Mouse (Mus musculus) limb, embryonic 13.5 days (tissue): ENCODE measurements at regions not wholly inside any gene's neighbourhood (a gene's known extent, or its start where the extent isn't known, plus 50 kb on each side); places are given as distances from the start of the nearest gene placed in this dataset.
"Not testable (repeated sequence)": the region's sequence is repeated elsewhere in the genome, so short reads cannot be mapped to it uniquely, and the experiment has no call there.

Experiments
- ATAC-seq: fragments of 200-750 bp; cut with Nextera tagmentation; 2 replicates; pipeline ENCODE4 v1.8.0; 2017; ENCODE audit warnings: low read depth, moderate number of reproducible peaks, moderate TSS enrichment; ENCODE audit not compliant: low FRiP score
- H3K27ac ChIP-seq: fragments of 300-500 bp; sonication (generic); 2 replicates; pipeline ENCODE4 v1.5.1; 2015; ENCODE audit warnings: inconsistent platforms, mild to moderate bottlenecking, moderate library complexity
- H3K27me3 ChIP-seq: fragments of 300-500 bp; sonication (generic); 2 replicates; pipeline ENCODE4 v1.6.1; 2015; ENCODE audit warnings: mild to moderate bottlenecking, inconsistent platforms
- H3K36me3 ChIP-seq: fragments of 300-500 bp; sonication (generic); 2 replicates; pipeline ENCODE4 v1.6.1; 2015; ENCODE audit warnings: inconsistent platforms, mild to moderate bottlenecking, moderate library complexity
- H3K4me1 ChIP-seq: fragments of 300-500 bp; sonication (generic); 2 replicates; pipeline ENCODE4 v1.6.1; 2015; ENCODE audit warnings: inconsistent platforms
- H3K4me2 ChIP-seq: fragments of 300-500 bp; sonication (generic); replicated peaks from 2 replicates; pipeline ENCODE4 v1.6.1; 2015; ENCODE audit warnings: inconsistent platforms, mild to moderate bottlenecking, moderate library complexity
- H3K4me3 ChIP-seq: fragments of 300-500 bp; sonication (generic); 2 replicates; pipeline ENCODE4 v1.5.1; 2015; ENCODE audit warnings: moderate library complexity, mild to moderate bottlenecking, inconsistent platforms
- H3K9ac ChIP-seq: fragments of 300-500 bp; sonication (generic); 2 replicates; pipeline ENCODE4 v1.6.1; 2015; ENCODE audit warnings: mild to moderate bottlenecking, inconsistent platforms
- H3K9me3 ChIP-seq: fragments of 300-500 bp; sonication (generic); 2 replicates; pipeline ENCODE4 v1.6.1; 2016; ENCODE audit warnings: inconsistent platforms
- WGBS: fragments of 180-500 bp; shearing (Covaris S2); methylation state at CpG from one replicate; pipeline ENCODE4 v1.1.7; 2015; 5-methylcytosine and 5-hydroxymethylcytosine counted together

GRCm38 (mm10) chrX:76077781-76078180 lies 186.3 kb upstream of the Cldn34b3 start:
- Histone ChIP-seq H3K4me2 (no peak overlapping the region), H3K4me1 (no peaks in the 10 kb centered on the region), H3K36me3 (no peaks in the 10 kb centered on the region), H3K4me3 (no peak overlapping the region), H3K27ac (no peak overlapping the region), H3K9me3 (no peaks in the 10 kb centered on the region), H3K9ac (no peak overlapping the region), H3K27me3 (no peaks in the 10 kb centered on the region)
- ATAC-seq: no peak
- 83% methylated on average over 3 of the region's 3 CpGs for WGBS

DNA sequence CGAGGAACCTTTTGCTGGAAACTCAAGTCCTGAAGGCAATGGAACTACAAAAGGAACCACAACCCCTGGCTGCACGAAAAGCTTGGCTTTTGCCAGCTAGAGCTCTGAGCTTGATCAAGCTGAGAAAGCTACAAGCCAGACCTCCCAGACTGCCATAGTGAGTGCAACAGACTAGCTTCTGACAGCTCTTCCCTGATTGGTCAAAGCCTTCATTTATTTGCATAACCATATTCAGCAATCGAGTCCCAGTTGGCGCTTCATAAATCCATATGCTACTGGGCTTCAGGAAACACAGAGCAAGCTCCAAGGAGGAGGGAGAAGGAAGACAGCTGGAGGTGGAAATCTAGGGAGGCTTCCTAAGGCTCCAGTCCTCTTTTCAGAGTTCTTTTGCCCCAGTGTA lies 181.4 kb upstream of the Cldn34b3 start:
- H3K27me3 ChIP-seq: no peaks in the 10 kb centered on the region
- no peaks in the 10 kb centered on the region for H3K9me3 ChIP-seq
- no peak overlapping the region for H3K4me3 ChIP-seq
- H3K27ac ChIP-seq: no peak overlapping the region
- H3K4me1 ChIP-seq: no peaks in the 10 kb centered on the region
- no peak overlapping the region for H3K9ac ChIP-seq
- 59% methylated on average over 4 of the region's 4 CpGs for WGBS
- no peak for ATAC-seq
- H3K36me3 ChIP-seq: no peaks in the 10 kb centered on the region
- H3K4me2 ChIP-seq: no peak overlapping the region

DNA sequence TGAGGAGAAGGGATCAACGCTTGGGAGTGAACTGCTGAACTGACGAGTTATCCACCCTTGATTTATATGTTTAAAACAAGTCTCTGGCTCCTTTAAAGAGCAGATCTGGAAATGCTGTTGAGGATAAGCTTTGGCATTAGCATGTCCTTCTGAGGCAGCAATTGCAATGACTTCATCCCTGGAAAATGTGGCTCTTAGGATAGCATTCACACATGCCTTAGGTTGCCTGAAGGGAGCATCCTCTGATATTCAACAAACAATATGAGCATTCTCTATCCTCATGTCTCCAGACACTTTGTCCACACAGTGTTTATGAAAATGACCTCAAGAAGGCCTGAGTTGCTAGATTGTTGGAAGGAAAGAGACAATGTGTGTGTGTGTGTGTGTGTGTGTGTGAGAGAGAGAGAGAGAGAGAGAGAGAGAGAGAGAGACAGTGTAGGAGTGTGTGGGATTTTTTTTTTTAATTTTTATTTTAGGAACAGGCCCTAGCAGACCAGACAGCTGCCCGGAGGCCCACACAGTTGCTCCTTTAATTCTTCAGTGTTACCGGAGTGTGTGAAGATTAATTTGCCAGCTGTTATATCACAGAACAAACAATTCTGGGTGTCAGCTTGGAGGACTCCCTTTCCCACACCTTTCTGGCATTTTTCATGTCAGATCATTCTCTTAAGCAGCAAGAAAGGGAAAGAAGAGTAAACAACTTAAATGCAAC lies 153.2 kb upstream of the Cldn34b3 start:
- no peak overlapping the region for H3K27ac ChIP-seq
- H3K4me1 ChIP-seq: no peaks in the 10 kb centered on the region
- H3K9me3 ChIP-seq: no peaks in the 10 kb centered on the region
- no peak overlapping the region for H3K4me2 ChIP-seq
- 30% methylated on average over 4 of the region's 4 CpGs for WGBS
- no peak overlapping the region for H3K4me3 ChIP-seq
- H3K9ac ChIP-seq: no peak overlapping the region
- ATAC-seq: peak; percentile 40; the same call in 1 of the 2 replicates
- no peaks in the 10 kb centered on the region for H3K36me3 ChIP-seq
- H3K27me3 ChIP-seq: no peaks in the 10 kb centered on the region

DNA sequence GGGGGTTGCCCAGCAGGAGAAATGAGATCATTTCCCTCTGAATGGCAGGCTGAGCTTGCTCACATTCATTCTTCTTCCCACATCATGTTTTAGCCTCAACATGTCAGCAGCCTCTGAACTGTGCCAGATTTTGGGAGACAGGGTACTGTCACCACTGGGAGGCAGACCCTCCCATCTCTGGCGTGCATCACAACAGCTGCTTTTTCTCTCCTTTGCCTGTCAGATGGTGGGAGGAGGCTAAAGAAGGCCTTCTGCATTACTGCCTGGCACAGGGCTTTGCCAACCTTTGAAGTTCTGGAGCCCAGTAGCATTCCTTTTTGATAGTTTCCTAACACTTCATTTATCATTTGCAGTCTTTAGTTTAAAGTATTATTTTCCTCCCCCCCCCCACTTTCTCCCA lies 148.0 kb upstream of the Cldn34b3 start:
- Histone ChIP-seq H3K4me2 (no peak overlapping the region), H3K9ac (no peak overlapping the region), H3K27me3 (no peaks in the 10 kb centered on the region), H3K36me3 (no peaks in the 10 kb centered on the region), H3K9me3 (no peaks in the 10 kb centered on the region), H3K4me1 (no peaks in the 10 kb centered on the region), H3K27ac (no peak overlapping the region), H3K4me3 (no peak overlapping the region)
- ATAC-seq: no peak
- WGBS: 33% methylated on average over 1 of the region's 1 CpGs

- ATAC-seq: no peak
- Histone ChIP-seq H3K9me3 (no peaks in the 10 kb centered on the region), H3K27ac (no peak overlapping the region)
These were observed 147.5 kb upstream of the Cldn34b3 start for GRCm38 (mm10) chrX:76116562-76116961.

GRCm38 (mm10) chrX:76120936-76121335 lies 143.2 kb upstream of the Cldn34b3 start:
- Histone ChIP-seq H3K4me2 (no peak overlapping the region), H3K9ac (no peak overlapping the region), H3K9me3 (no peaks in the 10 kb centered on the region), H3K27me3 (no peaks in the 10 kb centered on the region), H3K4me1 (no peaks in the 10 kb centered on the region), H3K27ac (no peak overlapping the region), H3K4me3 (no peak overlapping the region), H3K36me3 (no peaks in the 10 kb centered on the region)
- no peak for ATAC-seq
- WGBS: 32% methylated on average over 3 of the region's 3 CpGs

More at GRCm38 (mm10) chrX:76116562-76116961, 147.5 kb upstream of the Cldn34b3 start:
- Histone ChIP-seq H3K4me2 (no peak overlapping the region), H3K36me3 (no peaks in the 10 kb centered on the region), H3K4me3 (no peak overlapping the region), H3K4me1 (no peaks in the 10 kb centered on the region), H3K27me3 (no peaks in the 10 kb centered on the region), H3K9ac (no peak overlapping the region)
- 65% methylated on average over 1 of the region's 1 CpGs for whole genome bisulfite sequencing

- 0 out of 2 replicates have a peak, but pooled peaks have one; percentile 24 for ATAC-seq
- no peaks in the 10 kb centered on the region for H3K4me1 ChIP-seq
- no peaks in the 10 kb centered on the region for H3K9me3 ChIP-seq
- H3K4me3 ChIP-seq: no peak overlapping the region
- H3K9ac ChIP-seq: no peak overlapping the region
- no peak overlapping the region for H3K4me2 ChIP-seq
- WGBS: 47% methylated on average over 2 of the region's 2 CpGs
- no peaks in the 10 kb centered on the region for H3K27me3 ChIP-seq
- no peaks in the 10 kb centered on the region for H3K36me3 ChIP-seq
- no peak overlapping the region for H3K27ac ChIP-seq
These were observed 140.7 kb upstream of the Cldn34b3 start for GRCm38 (mm10) chrX:76123355-76123754.

DNA sequence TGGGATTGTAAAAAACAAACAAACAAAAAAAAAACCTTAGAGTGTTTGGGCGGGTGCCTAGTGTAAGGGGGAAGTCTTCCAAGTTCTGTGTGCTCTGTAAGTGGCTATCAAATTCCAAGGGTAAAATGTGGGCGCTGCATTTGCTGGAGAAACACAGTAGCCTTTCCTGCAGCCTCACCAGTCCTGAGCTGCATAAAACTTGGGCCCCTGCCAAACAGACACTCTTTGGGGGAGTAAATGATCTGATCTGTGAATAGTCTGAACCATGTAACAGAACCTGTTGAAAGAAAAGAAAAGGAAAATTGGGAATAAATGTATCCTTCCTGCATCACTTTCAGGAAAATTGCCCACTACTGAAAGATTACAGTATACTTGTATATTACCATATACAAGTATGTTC lies 126.4 kb upstream of the Cldn34b3 start:
- Histone ChIP-seq H3K27ac (no peak overlapping the region), H3K36me3 (no peaks in the 10 kb centered on the region), H3K4me2 (no peak overlapping the region), H3K9me3 (no peaks in the 10 kb centered on the region), H3K27me3 (no peaks in the 10 kb centered on the region), H3K9ac (no peak overlapping the region), H3K4me3 (no peak overlapping the region), H3K4me1 (0 out of 2 replicates have a peak, but pooled peaks cover 5% of the 10 kb centered on the region)
- ATAC-seq: peak; percentile 81; the same call in 1 of the 2 replicates
- 15% methylated on average over 2 of the region's 2 CpGs for WGBS

DNA sequence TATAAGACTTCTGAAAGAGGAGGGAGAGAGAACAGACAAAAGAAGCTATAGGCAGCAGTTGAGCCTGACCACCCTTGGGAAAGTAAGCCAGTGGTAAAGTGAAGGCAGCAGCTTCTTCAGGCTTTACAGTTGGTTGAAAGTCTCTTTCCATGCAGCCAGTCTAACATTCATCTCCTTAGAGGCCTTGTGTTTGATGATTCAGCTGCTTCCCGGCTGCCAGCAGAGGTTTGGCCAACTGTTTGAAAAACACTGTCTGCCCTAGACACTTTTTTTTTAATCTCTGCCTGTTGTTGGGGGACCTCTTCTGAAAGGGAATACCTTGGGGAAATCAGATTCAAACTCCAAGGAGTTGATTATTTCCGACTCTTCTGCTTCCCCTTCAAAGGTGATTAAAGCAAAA lies 123.1 kb upstream of the Cldn34b3 start:
- Histone ChIP-seq H3K9ac (no peak overlapping the region), H3K4me3 (no peak overlapping the region), H3K27ac (no peak overlapping the region), H3K4me1 (0 out of 2 replicates have a peak, but pooled peaks cover 5% of the 10 kb centered on the region), H3K27me3 (no peaks in the 10 kb centered on the region), H3K9me3 (no peaks in the 10 kb centered on the region), H3K4me2 (no peak overlapping the region), H3K36me3 (no peaks in the 10 kb centered on the region)
- no peak for ATAC-seq
- WGBS: 75% methylated on average over 2 of the region's 2 CpGs

DNA sequence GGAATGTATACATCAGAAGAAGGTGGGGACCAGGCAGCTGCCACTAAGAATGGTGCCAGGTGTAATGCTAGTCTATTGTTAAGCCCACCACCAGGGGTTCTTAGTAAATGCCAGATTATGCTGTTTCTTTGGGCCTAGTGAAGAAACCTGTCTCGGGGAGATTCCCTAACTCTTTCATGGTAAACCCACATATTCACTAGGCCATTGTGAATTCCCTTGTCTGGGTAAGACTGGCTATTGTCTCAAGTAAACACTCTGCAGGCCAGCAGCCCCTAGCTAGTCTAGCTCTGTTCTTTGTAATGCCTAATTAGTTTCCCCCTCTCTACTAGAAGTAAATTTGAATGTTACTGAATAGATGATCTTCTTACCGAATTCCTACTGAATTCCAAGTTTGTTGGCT lies 89.3 kb upstream of the Cldn34b3 start:
- H3K27me3 ChIP-seq, H3K27ac ChIP-seq, H3K9ac ChIP-seq, ATAC-seq, H3K36me3 ChIP-seq, H3K4me3 ChIP-seq, H3K4me1 ChIP-seq, H3K4me2 ChIP-seq, H3K9me3 ChIP-seq: not testable (repeated sequence)
- 85% methylated on average over 2 of the region's 2 CpGs for WGBS

- no peaks in the 10 kb centered on the region for H3K36me3 ChIP-seq
- no peak overlapping the region for H3K9ac ChIP-seq
- no peaks in the 10 kb centered on the region for H3K4me1 ChIP-seq
- no peaks in the 10 kb centered on the region for H3K9me3 ChIP-seq
- WGBS: 86% methylated on average over 4 of the region's 4 CpGs
- no peaks in the 10 kb centered on the region for H3K27me3 ChIP-seq
- H3K27ac ChIP-seq: no peak overlapping the region
- no peak overlapping the region for H3K4me2 ChIP-seq
- no peak for ATAC-seq
- no peak overlapping the region for H3K4me3 ChIP-seq
These were observed 82.5 kb upstream of the Cldn34b3 start for GRCm38 (mm10) chrX:76181446-76182148.

- WGBS: 71% methylated on average over 1 of the region's 1 CpGs
- Histone ChIP-seq H3K9ac (no peak overlapping the region), H3K4me3 (no peak overlapping the region), H3K27me3 (no peaks in the 10 kb centered on the region), H3K36me3 (no peaks in the 10 kb centered on the region), H3K9me3 (no peaks in the 10 kb centered on the region), H3K4me1 (no peaks in the 10 kb centered on the region), H3K27ac (no peak overlapping the region), H3K4me2 (no peak overlapping the region)
- ATAC-seq: no peak
These were observed 63.5 kb upstream of the Cldn34b3 start for GRCm38 (mm10) chrX:76200607-76201006.
